Mouse (Mus musculus): ENCODE measurements at regions not wholly inside any gene's neighbourhood (a gene's known extent, or its start where the extent isn't known, plus 50 kb on each side); places are given as distances from the start of the nearest gene placed in this dataset.

- no peaks in the 10 kb centered on the region for H3K4me1 ChIP-seq (ENCODE audit: control insufficient read depth, insufficient read depth, low read length)
Observed at GRCm38 (mm10) chr1:35978766-35979165, 89.4 kb upstream of the Hs6st1 start.

GRCm38 (mm10) chr1:35981226-35981625 is 87.0 kb upstream of the Hs6st1 start:
- H3K36me3 ChIP-seq (replicated peaks; ENCODE audit: control insufficient read depth, insufficient read depth, low read depth, low read length) = no peaks in the 10 kb centered on the region
- ATAC-seq (replicated peaks; ENCODE audit: insufficient number of reproducible peaks, low FRiP score, low TSS enrichment, low read depth) (no peak), DNase-seq (ENCODE audit: low spot score) (no peak)
- H3K4me3 ChIP-seq (ENCODE audit: low read depth, low read length) = no peak overlapping the region
- H3K27ac ChIP-seq (replicated peaks; ENCODE audit: low read depth, low read length) = no peak overlapping the region
- H3K4me2 ChIP-seq (ENCODE audit: low read depth, low read length) = no peak overlapping the region
- no peaks in the 10 kb centered on the region for H3K9me3 ChIP-seq (replicated peaks; ENCODE audit: control insufficient read depth, low read length)
- 95% methylated on average over 4 of the region's 4 CpGs for WGBS
- no peaks in the 10 kb centered on the region for H3K27me3 ChIP-seq (ENCODE audit: control insufficient read depth, insufficient read depth, low read length)
- H3K9ac ChIP-seq (replicated peaks; ENCODE audit: low read length) = no peak overlapping the region
- no peaks in the 10 kb centered on the region for H3K4me1 ChIP-seq (ENCODE audit: control insufficient read depth, insufficient read depth, low read length)

More at GRCm38 (mm10) chr1:35978766-35979165, 89.4 kb upstream of the Hs6st1 start:
- DNase-seq (ENCODE audit: low spot score) = no peak
- WGBS = 64% methylated on average over 4 of the region's 4 CpGs
- no peak for ATAC-seq (replicated peaks; ENCODE audit: insufficient number of reproducible peaks, low FRiP score, low TSS enrichment, low read depth)
- Histone ChIP-seq H3K27me3 (ENCODE audit: control insufficient read depth, insufficient read depth, low read length) (no peaks in the 10 kb centered on the region), H3K4me2 (ENCODE audit: low read depth, low read length) (no peak overlapping the region), H3K4me3 (ENCODE audit: low read depth, low read length) (no peak overlapping the region), H3K9me3 (replicated peaks; ENCODE audit: control insufficient read depth, low read length) (no peaks in the 10 kb centered on the region), H3K27ac (replicated peaks; ENCODE audit: low read depth, low read length) (no peak overlapping the region), H3K36me3 (replicated peaks; ENCODE audit: control insufficient read depth, insufficient read depth, low read depth, low read length) (no peaks in the 10 kb centered on the region), H3K9ac (replicated peaks; ENCODE audit: low read length) (no peak overlapping the region)

DNA sequence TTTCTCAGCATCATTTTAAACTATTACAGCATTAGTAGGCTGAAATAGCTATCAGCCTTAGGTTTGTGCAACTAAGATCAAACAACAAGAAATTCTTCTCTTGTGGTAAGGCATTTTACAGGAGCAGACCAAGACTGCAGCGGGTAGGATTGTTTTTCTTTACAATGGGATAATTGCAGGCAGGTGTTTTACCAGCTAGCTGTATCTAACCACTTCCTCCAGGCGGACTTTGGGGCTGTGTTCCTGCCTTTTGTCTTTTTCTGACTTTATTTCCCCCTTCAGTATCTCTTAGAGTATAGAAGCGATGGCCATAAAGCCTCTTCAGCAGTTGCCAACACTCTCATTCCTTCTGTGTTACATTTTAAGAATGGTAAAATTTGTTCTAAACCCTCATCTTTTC is 84.8 kb upstream of the Hs6st1 start:
- ATAC-seq (replicated peaks; ENCODE audit: insufficient number of reproducible peaks, low FRiP score, low TSS enrichment, low read depth) (no peak), DNase-seq (ENCODE audit: low spot score) (no peak)
- Histone ChIP-seq H3K27me3 (ENCODE audit: control insufficient read depth, insufficient read depth, low read length) (no peaks in the 10 kb centered on the region), H3K9me3 (replicated peaks; ENCODE audit: control insufficient read depth, low read length) (no peaks in the 10 kb centered on the region), H3K4me3 (ENCODE audit: low read depth, low read length) (no peak overlapping the region), H3K27ac (replicated peaks; ENCODE audit: low read depth, low read length) (no peak overlapping the region), H3K4me2 (ENCODE audit: low read depth, low read length) (no peak overlapping the region), H3K36me3 (replicated peaks; ENCODE audit: control insufficient read depth, insufficient read depth, low read depth, low read length) (no peaks in the 10 kb centered on the region), H3K4me1 (ENCODE audit: control insufficient read depth, insufficient read depth, low read length) (no peaks in the 10 kb centered on the region), H3K9ac (replicated peaks; ENCODE audit: low read length) (no peak overlapping the region)
- WGBS = 44% methylated on average over 3 of the region's 3 CpGs

DNA sequence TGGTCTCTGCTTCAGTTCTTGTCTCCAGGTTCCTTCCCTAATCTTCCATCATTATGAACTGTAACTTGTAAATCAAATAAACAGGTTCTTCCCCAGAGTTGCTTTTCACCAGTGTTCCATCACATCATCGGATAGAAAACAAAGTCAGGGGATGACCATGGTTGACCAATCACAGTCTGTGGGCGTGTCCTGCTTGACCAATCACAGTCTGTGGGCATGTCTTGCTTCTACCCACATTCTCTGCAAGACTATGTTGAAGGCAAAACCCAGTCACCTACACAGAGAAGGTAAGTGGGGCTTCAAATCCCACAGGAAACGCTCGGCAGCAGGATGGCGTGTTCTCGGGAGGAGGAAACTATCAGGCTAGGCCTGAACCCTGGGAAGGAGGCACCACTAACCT is 82.9 kb upstream of the Hs6st1 start:
- H3K9ac ChIP-seq (replicated peaks; ENCODE audit: low read length) = no peak overlapping the region
- no peaks in the 10 kb centered on the region for H3K36me3 ChIP-seq (replicated peaks; ENCODE audit: control insufficient read depth, insufficient read depth, low read depth, low read length)
- no peak overlapping the region for H3K4me2 ChIP-seq (ENCODE audit: low read depth, low read length)
- no peaks in the 10 kb centered on the region for H3K4me1 ChIP-seq (ENCODE audit: control insufficient read depth, insufficient read depth, low read length)
- H3K4me3 ChIP-seq (ENCODE audit: low read depth, low read length) = no peak overlapping the region
- DNase-seq (ENCODE audit: low spot score) (no peak), ATAC-seq (replicated peaks; ENCODE audit: insufficient number of reproducible peaks, low FRiP score, low TSS enrichment, low read depth) (no peak)
- 93% methylated on average over 6 of the region's 6 CpGs for WGBS
- H3K9me3 ChIP-seq (replicated peaks; ENCODE audit: control insufficient read depth, low read length) = no peaks in the 10 kb centered on the region; the same call in 1 of the 2 replicates
- no peak overlapping the region for H3K27ac ChIP-seq (replicated peaks; ENCODE audit: low read depth, low read length)
- no peaks in the 10 kb centered on the region for H3K27me3 ChIP-seq (ENCODE audit: control insufficient read depth, insufficient read depth, low read length)

- no peak overlapping the region for H3K9ac ChIP-seq (replicated peaks; ENCODE audit: low read length)
- no peaks in the 10 kb centered on the region for H3K36me3 ChIP-seq (replicated peaks; ENCODE audit: control insufficient read depth, insufficient read depth, low read depth, low read length)
- no peaks in the 10 kb centered on the region; the same call in 1 of the 2 replicates for H3K9me3 ChIP-seq (replicated peaks; ENCODE audit: control insufficient read depth, low read length)
- no peak overlapping the region; the same call in 1 of the 2 replicates for H3K27ac ChIP-seq (replicated peaks; ENCODE audit: low read depth, low read length)
- H3K4me3 ChIP-seq (ENCODE audit: low read depth, low read length) = no peak overlapping the region
- H3K4me2 ChIP-seq (ENCODE audit: low read depth, low read length) = no peak overlapping the region
- H3K4me1 ChIP-seq (ENCODE audit: control insufficient read depth, insufficient read depth, low read length) = no peaks in the 10 kb centered on the region
- 74% methylated on average over 8 of the region's 8 CpGs for WGBS
- ATAC-seq (replicated peaks; ENCODE audit: insufficient number of reproducible peaks, low FRiP score, low TSS enrichment, low read depth) = no peak
- DNase-seq (ENCODE audit: low spot score) = peak; percentile 46
- H3K27me3 ChIP-seq (ENCODE audit: control insufficient read depth, insufficient read depth, low read length) = no peaks in the 10 kb centered on the region
Observed at GRCm38 (mm10) chr1:35986666-35987065, 81.5 kb upstream of the Hs6st1 start.

DNA sequence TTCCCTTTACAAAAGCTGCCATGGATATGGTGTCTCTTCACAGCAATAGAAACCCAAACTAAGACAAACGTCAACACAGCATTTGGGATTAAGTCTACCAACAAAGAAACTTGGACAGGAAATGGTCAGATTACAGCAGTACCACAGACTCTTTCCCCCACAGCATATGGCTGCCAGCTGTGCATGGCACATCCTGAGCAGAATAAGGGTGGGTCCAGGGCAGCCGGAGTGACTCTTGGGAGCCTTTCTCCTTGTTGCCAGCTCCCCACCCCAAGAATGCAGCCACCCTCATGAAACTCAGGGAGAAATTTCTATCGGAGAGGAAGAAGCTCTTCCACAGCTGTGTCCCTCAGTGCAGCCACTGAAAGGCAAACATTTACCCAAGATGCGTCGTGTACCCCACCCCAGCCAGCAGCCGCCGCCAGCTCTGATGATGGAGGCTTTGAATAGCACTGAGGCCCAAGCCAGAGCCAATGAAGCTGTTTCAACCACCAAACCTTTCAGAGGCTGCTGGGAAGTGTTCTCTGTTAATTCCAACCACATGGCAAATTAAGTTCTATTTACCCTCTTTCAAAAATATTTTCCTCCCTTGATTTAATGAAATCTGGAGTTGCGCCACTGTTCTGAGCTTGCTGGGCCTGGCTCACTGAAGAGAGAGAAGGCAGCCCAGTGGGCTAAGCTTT is 75.8 kb upstream of the Hs6st1 start:
- Histone ChIP-seq H3K36me3 (replicated peaks; ENCODE audit: control insufficient read depth, insufficient read depth, low read depth, low read length) (no peaks in the 10 kb centered on the region), H3K4me3 (ENCODE audit: low read depth, low read length) (no peak overlapping the region), H3K9ac (replicated peaks; ENCODE audit: low read length) (no peak overlapping the region), H3K4me1 (ENCODE audit: control insufficient read depth, insufficient read depth, low read length) (no peaks in the 10 kb centered on the region), H3K9me3 (replicated peaks; ENCODE audit: control insufficient read depth, low read length) (no peaks in the 10 kb centered on the region; the same call in 1 of the 2 replicates), H3K4me2 (ENCODE audit: low read depth, low read length) (no peak overlapping the region), H3K27ac (replicated peaks; ENCODE audit: low read depth, low read length) (no peak overlapping the region), H3K27me3 (ENCODE audit: control insufficient read depth, insufficient read depth, low read length) (no peaks in the 10 kb centered on the region)
- WGBS = 47% methylated on average over 8 of the region's 8 CpGs
- ATAC-seq (replicated peaks; ENCODE audit: insufficient number of reproducible peaks, low FRiP score, low TSS enrichment, low read depth) (peak; percentile 52; the same call in 1 of the 2 replicates), DNase-seq (ENCODE audit: low spot score) (peak; percentile 47)

DNA sequence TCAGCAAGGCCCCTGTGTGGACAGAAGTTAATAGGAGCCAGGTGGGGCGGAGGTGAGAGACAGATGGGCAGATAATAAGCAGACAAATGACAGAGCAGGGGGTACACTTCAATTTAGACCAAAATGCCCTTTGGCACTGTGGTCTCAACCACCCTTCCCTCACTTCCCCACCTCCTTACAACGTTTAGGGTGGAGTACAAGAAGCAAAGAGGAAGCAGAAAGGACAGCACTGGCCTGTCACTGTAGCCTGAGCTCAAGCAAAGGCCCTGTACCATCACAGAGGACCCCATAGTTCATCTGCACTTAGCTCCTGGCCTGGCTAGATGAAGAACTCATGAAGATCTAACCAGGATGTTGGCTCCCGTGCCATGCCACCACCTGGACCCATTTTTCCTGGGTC is 75.3 kb upstream of the Hs6st1 start:
- Histone ChIP-seq H3K4me3 (ENCODE audit: low read depth, low read length) (no peak overlapping the region), H3K4me2 (ENCODE audit: low read depth, low read length) (no peak overlapping the region), H3K4me1 (ENCODE audit: control insufficient read depth, insufficient read depth, low read length) (no peaks in the 10 kb centered on the region), H3K27me3 (ENCODE audit: control insufficient read depth, insufficient read depth, low read length) (no peaks in the 10 kb centered on the region), H3K27ac (replicated peaks; ENCODE audit: low read depth, low read length) (no peak overlapping the region), H3K9ac (replicated peaks; ENCODE audit: low read length) (no peak overlapping the region), H3K9me3 (replicated peaks; ENCODE audit: control insufficient read depth, low read length) (no peaks in the 10 kb centered on the region; the same call in 1 of the 2 replicates), H3K36me3 (replicated peaks; ENCODE audit: control insufficient read depth, insufficient read depth, low read depth, low read length) (no peaks in the 10 kb centered on the region)
- ATAC-seq (replicated peaks; ENCODE audit: insufficient number of reproducible peaks, low FRiP score, low TSS enrichment, low read depth) (no peak; the same call in 1 of the 2 replicates), DNase-seq (ENCODE audit: low spot score) (no peak)
- WGBS = 51% methylated on average over 3 of the region's 3 CpGs

DNA sequence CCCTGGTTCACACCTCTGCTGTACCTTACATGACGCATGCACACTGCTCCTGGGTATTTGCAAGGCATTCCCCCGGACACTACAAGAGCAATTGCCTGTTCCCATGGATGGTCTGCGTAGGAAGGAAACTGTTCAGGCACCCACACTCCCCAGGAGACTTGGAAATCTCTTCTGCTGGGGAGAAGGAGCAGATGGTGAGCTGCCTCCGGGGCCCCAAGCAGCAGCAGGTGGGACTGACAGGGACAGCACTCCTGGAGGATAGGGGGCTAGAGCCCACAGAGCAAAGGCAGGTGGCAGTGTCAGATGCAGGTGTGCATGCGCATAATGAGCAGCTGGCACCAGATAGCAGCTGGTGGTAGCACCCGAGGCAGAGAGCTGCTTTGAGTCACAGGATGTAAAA is 72.5 kb upstream of the Hs6st1 start:
- Histone ChIP-seq H3K4me3 (ENCODE audit: low read depth, low read length) (no peak overlapping the region), H3K27me3 (ENCODE audit: control insufficient read depth, insufficient read depth, low read length) (no peaks in the 10 kb centered on the region), H3K4me2 (ENCODE audit: low read depth, low read length) (no peak overlapping the region), H3K36me3 (replicated peaks; ENCODE audit: control insufficient read depth, insufficient read depth, low read depth, low read length) (no peaks in the 10 kb centered on the region), H3K27ac (replicated peaks; ENCODE audit: low read depth, low read length) (no peak overlapping the region), H3K9me3 (replicated peaks; ENCODE audit: control insufficient read depth, low read length) (no peaks in the 10 kb centered on the region), H3K4me1 (ENCODE audit: control insufficient read depth, insufficient read depth, low read length) (no peaks in the 10 kb centered on the region), H3K9ac (replicated peaks; ENCODE audit: low read length) (no peak overlapping the region)
- ATAC-seq (replicated peaks; ENCODE audit: insufficient number of reproducible peaks, low FRiP score, low TSS enrichment, low read depth) (no peak), DNase-seq (ENCODE audit: low spot score) (no peak)
- 74% methylated on average over 6 of the region's 6 CpGs for WGBS
